In genomic region chr2:170584678-170585077, GRCm38 (mm10) we compare ENCODE assay signal across 43 mouse cellular contexts. TPM values are rescaled to one million over a fixed set of nuclear protein-coding genes. Genes with fewer than 3 reads are reported as not detected.
"Had no signal": no experiment of that assay in that cellular context is flagged by ENCODE, and none has a peak within 500 bp of the region (broad histone marks: within the 10 kb centered on the region; RNA-seq: fewer than 3 reads in every experiment).

No protein-coding gene starts in this region.

- H3K27me3 ChIP-seq: heart, embryonic 15.5 days; hindbrain, embryonic 13.5 days; hindbrain, embryonic 15.5 days; kidney, embryonic 15.5 days; limb, embryonic 13.5 days had no signal

- H3K9me3 ChIP-seq: heart, embryonic 13.5 days; heart, embryonic 15.5 days; hindbrain, embryonic 13.5 days; hindbrain, embryonic 15.5 days; kidney, embryonic 15.5 days; limb, embryonic 13.5 days; limb, embryonic 15.5 days had no signal

- H3K4me1 ChIP-seq: heart, embryonic 15.5 days had no signal

- DNase-seq: gastrocnemius, adult 2 months; gastrocnemius, postnatal 10 days; gastrocnemius, postnatal 25 days; heart, adult 18-20 months; heart, postnatal 14 days; heart, postnatal 36 days; kidney, adult 11 months; kidney, adult 2 months; kidney, adult 9 months; kidney, postnatal 14 days; kidney, postnatal 36 days; layer of hippocampus, adult 9-11 months; layer of hippocampus, postnatal 36 days; left cerebral cortex, postnatal 4 days had no signal

- H3K9ac ChIP-seq: heart, embryonic 13.5 days; heart, embryonic 15.5 days; hindbrain, embryonic 13.5 days; hindbrain, embryonic 15.5 days; kidney, embryonic 15.5 days; limb, embryonic 13.5 days; limb, embryonic 15.5 days had no signal

- H3K36me3 ChIP-seq: heart, embryonic 13.5 days; heart, embryonic 15.5 days; hindbrain, embryonic 13.5 days; hindbrain, embryonic 15.5 days; kidney, embryonic 15.5 days; limb, embryonic 13.5 days; limb, embryonic 15.5 days had no signal

- ATAC-seq: hindbrain, postnatal 0 days; intestine, embryonic 16.5 days had no signal

- H3K27ac ChIP-seq: gastrocnemius, adult 2 months; heart, embryonic 13.5 days; heart, embryonic 15.5 days; hindbrain, embryonic 13.5 days; hindbrain, embryonic 15.5 days; hindbrain, postnatal 0 days; kidney, embryonic 15.5 days; kidney, postnatal 0 days; limb, embryonic 13.5 days; limb, embryonic 15.5 days had no signal

- H3K4me3 ChIP-seq: gastrocnemius, adult 2 months; heart, embryonic 13.5 days; heart, embryonic 15.5 days; hindbrain, embryonic 13.5 days; hindbrain, embryonic 15.5 days; kidney, embryonic 15.5 days; limb, embryonic 13.5 days; limb, embryonic 15.5 days had no signal

- H3K4me2 ChIP-seq: heart, embryonic 11.5 days; heart, embryonic 13.5 days; heart, embryonic 15.5 days; hindbrain, embryonic 13.5 days; hindbrain, embryonic 15.5 days; kidney, embryonic 15.5 days; limb, embryonic 13.5 days; limb, embryonic 15.5 days had no signal

RNA-seq across cellular contexts. Expression of gene 4930470P17Rik, which starts 17.1 kb away (rescaled TPM):
- total RNA-seq: gastrocnemius, adult 2 months; gastrocnemius, postnatal 10 days; gastrocnemius, postnatal 25 days; gastrocnemius, postnatal 4 days; granulocyte monocyte progenitor cell, adult 5-6 weeks; heart, adult 18-20 months; heart, adult 8-10 months; heart, postnatal 14 days; heart, postnatal 36 days; hematopoietic stem cell, adult 5-6 weeks; hindbrain, postnatal 0 days; layer of hippocampus, adult 18-20 months; layer of hippocampus, adult 8-10 months; layer of hippocampus, postnatal 14 days; layer of hippocampus, postnatal 36 days; left cerebral cortex, adult 18-20 months; left cerebral cortex, adult 8-10 months; left cerebral cortex, postnatal 10 days; left cerebral cortex, postnatal 25 days; left cerebral cortex, postnatal 4 days; liver, adult 2 months had no signal
- polyA plus RNA-seq: frontal cortex, adult 2 months; heart, embryonic 11.5 days; heart, embryonic 13.5 days; heart, embryonic 15.5 days; heart, postnatal 0 days; hindbrain, embryonic 11.5 days; hindbrain, embryonic 13.5 days; intestine, embryonic 14.5 days; intestine, embryonic 16.5 days; kidney, adult 2 months; kidney, embryonic 15.5 days; kidney, postnatal 0 days; large intestine, adult 2 months; limb, embryonic 11.5 days; limb, embryonic 13.5 days; limb, embryonic 15.5 days; liver, adult 2 months had no signal
